Mouse (Mus musculus) C2C12 (cell line): ENCODE measurements around the gene Tada3. TPM values are rescaled to one million over a fixed set of nuclear protein-coding genes. Genes with fewer than 3 reads are reported as not detected.

Source experiments
- H3K27me3 ChIP-seq: one replicate; pipeline ENCODE4 v1.6.1; 2011; ENCODE audit not compliant: control insufficient read depth, insufficient read depth, insufficient read length
- H3K36me3 ChIP-seq: one replicate; pipeline ENCODE4 v1.6.1; 2011; ENCODE audit not compliant: control insufficient read depth, insufficient read depth
- H3K4me3 ChIP-seq: one replicate; pipeline ENCODE4 v1.5.1; 2011; ENCODE audit warnings: mild to moderate bottlenecking, control low read depth; ENCODE audit not compliant: poor library complexity, insufficient read depth, severe bottlenecking
- H3K79me2 ChIP-seq: one replicate; pipeline ENCODE4 v1.6.1; 2011; ENCODE audit not compliant: control insufficient read depth, insufficient read depth
- H3K79me3 ChIP-seq: one replicate; pipeline ENCODE4 v1.6.1; 2011; ENCODE audit warnings: low read depth, control low read depth
- H3ac ChIP-seq: one replicate; pipeline ENCODE3; 2011; ENCODE audit warnings: low read depth; ENCODE audit not compliant: control insufficient read depth, insufficient read length
- CEBPB ChIP-seq: IDR thresholded peaks from one replicate; pipeline ENCODE4 v1.6.1; 2011; ENCODE audit warnings: low read depth, mild to moderate bottlenecking, control low read depth, moderate library complexity
- CTCF ChIP-seq: IDR thresholded peaks from one replicate; pipeline ENCODE4 v1.5.1; 2011; ENCODE audit not compliant: control insufficient read depth, insufficient read depth, insufficient read length
- FOSL1 ChIP-seq: IDR thresholded peaks from one replicate; pipeline ENCODE4 v1.8.0; 2011; ENCODE audit warnings: mild to moderate bottlenecking, low read length; ENCODE audit not compliant: poor library complexity, insufficient read depth, severe bottlenecking
- MAX ChIP-seq: IDR thresholded peaks from one replicate; pipeline ENCODE4 v1.6.1; 2011; ENCODE audit warnings: mild to moderate bottlenecking, control low read depth
- MYOD1 ChIP-seq: IDR thresholded peaks from one replicate; pipeline ENCODE4 v1.6.1; 2011; ENCODE audit warnings: low read depth; ENCODE audit not compliant: control insufficient read depth, insufficient read length
- MYOG ChIP-seq: IDR thresholded peaks from one replicate; pipeline ENCODE4 v1.6.1; 2011; ENCODE audit not compliant: control insufficient read depth, insufficient read length; ENCODE audit errors: extremely low read depth
- USF1 ChIP-seq: IDR thresholded peaks from one replicate; pipeline ENCODE4 v1.6.1; 2011; ENCODE audit warnings: low read depth, mild to moderate bottlenecking, control low read depth, moderate library complexity
- polyA plus RNA-seq: library from polyadenylated mRNA; unstranded; fragments of >200 nt; fragmentation: generic; extraction: Trizol; gene quantifications from one replicate; pipeline ENCODE4 v1.2.1, GENCODE M21; 2012; ENCODE audit warnings: missing spikeins

Tada3 gene
- polyA plus RNA-seq, 1 experiment = 31.7 TPM

DNA sequence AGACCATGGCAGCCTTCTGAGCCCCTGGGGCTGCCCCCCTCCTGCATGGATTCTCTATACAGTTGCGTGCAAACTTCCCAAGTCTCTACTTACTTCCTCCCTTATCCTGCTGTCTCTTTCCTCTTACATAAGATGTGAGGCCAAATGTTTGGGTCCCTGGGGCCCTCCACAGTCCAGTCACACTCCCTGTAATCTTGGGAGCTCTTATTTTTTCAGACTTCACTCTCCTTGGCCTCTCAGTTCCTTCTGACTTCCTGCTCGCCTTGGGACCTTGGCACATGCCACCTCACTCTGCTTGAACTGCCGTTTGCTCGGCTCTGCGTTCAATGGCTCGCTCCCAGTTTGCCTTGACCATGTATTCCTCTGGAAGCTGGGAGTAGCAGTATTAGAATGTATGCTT, 16.3 kb upstream of the Tada3 start:
- no peaks in the 10 kb centered on the region for H3K79me3 ChIP-seq
- TF ChIP-seq CEBPB (no peak), MAX (no peak), MYOD1 (no peak), CTCF (no peak), FOSL1 (no peak), USF1 (no peak)
- no peak overlapping the region for H3K4me3 ChIP-seq

DNA sequence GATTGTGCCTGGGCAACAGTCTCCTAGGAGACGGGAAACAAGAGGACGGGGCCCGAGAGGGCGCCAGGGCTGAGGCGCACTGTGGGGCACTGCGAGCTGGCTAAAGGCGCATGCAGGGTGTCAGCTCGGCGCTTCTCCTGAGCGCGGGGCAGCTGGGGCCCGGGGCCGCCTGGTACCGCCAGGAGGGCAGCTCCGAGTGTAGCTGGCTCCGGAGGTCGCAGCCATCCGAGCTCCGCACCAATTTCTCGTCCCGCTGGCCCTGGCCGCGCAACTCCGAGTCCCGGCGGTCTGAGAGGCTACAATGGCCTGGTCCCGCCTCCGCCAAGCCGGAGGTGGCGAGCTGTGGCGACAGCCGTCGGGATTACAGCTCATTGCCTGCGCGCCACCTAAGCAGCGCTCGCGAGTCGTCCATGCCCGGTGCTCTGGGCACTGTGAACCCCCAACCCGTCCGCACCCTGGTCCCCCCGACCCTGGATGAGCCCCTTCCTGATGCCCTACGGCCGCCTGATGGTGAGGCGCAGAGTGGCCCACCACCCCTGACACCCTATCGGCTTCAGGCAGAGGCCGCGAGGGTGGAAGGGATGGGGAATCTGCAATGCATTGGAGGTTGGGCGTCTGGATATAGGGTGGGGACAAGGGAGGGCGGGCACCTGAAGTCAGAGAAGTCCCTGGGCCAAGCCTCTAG, 14.8 kb upstream of the Tada3 start:
- no peak overlapping the region for H3ac ChIP-seq
- H3K79me2 ChIP-seq = no peaks in the 10 kb centered on the region
- no peaks in the 10 kb centered on the region for H3K27me3 ChIP-seq
- TF ChIP-seq MYOG (no peak), MYOD1 (no peak), CTCF (no peak), MAX (no peak), CEBPB (no peak), FOSL1 (no peak)
- H3K79me3 ChIP-seq = no peaks in the 10 kb centered on the region
- no peak overlapping the region for H3K4me3 ChIP-seq
- peaks cover 49% of the 10 kb centered on the region for H3K36me3 ChIP-seq

More for the DNA sequence above, 16.3 kb upstream of the Tada3 start:
- peaks cover 35% of the 10 kb centered on the region for H3K36me3 ChIP-seq
- H3K27me3 ChIP-seq = no peaks in the 10 kb centered on the region
- no peaks in the 10 kb centered on the region for H3K79me2 ChIP-seq
- H3ac ChIP-seq = no peak overlapping the region

DNA sequence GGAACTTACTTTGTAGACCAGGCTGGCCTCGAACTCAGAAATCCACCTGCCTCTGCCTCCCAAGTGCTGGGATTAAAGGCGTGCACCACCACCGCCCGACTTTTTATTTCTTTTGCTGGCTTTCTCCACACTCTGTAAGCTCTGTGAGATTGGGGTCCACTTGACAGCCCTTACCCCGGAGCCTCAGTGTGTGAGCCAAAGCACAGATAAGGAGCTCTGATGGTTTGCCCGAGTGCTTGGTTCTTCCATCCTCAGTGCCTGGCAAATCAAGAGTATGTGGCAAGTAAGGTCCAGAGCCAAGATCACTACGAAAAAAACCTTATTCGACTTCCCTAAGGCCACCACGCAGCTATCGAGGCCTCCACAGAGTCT, 14.3 kb upstream of the Tada3 start:
- H3K79me3 ChIP-seq = no peaks in the 10 kb centered on the region
- no peak for TF ChIP-seq MYOD1
- TF ChIP-seq MYOG = no peak
- TF ChIP-seq FOSL1 = no peak
- TF ChIP-seq MAX = no peak
- no peak for TF ChIP-seq CTCF
- TF ChIP-seq CEBPB = no peak
- no peak for TF ChIP-seq USF1
- peaks cover 55% of the 10 kb centered on the region for H3K36me3 ChIP-seq
- H3K27me3 ChIP-seq = no peaks in the 10 kb centered on the region
- H3K79me2 ChIP-seq = no peaks in the 10 kb centered on the region
- H3ac ChIP-seq = no peak overlapping the region
- H3K4me3 ChIP-seq = no peak overlapping the region

DNA sequence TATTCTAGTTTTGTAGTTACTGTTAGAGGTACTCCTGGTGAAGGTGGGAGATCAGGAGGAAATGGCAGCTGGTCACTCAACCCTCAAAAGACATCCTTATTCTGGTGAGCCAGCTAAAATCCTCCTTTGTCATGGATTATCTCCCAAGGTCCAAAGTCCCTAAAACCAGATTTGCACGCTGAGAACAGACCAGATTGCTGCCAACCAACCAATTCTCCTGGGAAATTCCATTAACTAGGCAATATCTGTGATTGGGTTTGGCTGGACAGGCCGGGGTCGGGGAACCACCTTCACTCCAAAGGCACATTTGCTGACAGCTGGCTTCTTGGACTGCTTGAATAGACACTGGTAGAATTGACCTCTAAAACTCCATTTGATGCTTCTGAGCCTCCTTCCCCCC, 13.0 kb upstream of the Tada3 start:
- peaks cover 61% of the 10 kb centered on the region for H3K36me3 ChIP-seq

DNA sequence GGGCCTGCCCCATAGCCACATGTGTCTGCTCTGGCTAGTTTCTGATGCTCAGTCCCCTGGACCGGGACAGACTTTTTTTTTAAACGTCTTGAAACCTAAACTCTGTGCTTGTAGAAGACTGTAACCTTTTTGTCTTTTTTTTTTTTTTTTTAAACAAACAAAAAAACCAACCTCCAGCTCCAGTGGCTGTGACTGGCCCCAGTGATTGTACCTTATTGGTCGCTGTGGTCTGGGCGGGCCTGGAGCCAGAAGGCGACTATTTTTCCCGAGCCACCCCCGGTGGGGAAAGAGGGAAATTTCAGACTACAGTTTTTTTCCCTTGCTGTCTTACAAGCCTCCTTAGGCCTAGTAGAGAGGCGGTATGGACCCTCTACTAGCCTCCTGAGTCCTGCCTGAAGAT, 11.3 kb upstream of the Tada3 start, which contains the start of gene Ttll3:
Ttll3 (plus strand) TSS at position 301 of the 400 bp plus-strand sequence.
- Histone ChIP-seq H3K79me3 (peaks cover 5% of the 10 kb centered on the region), H3K36me3 (peaks cover 71% of the 10 kb centered on the region), H3ac (no peak within 1 kb of the TSS), H3K27me3 (no peaks in the 10 kb centered on the region), H3K4me3 (no peak within 1 kb of the TSS), H3K79me2 (no peaks in the 10 kb centered on the region)
- no peak for TF ChIP-seq USF1
- no peak for TF ChIP-seq CTCF
- no peak for TF ChIP-seq FOSL1
- no peak for TF ChIP-seq MYOD1
- TF ChIP-seq MAX = no peak
- no peak for TF ChIP-seq MYOG
- TF ChIP-seq CEBPB = no peak

More for the DNA sequence above, 13.0 kb upstream of the Tada3 start:
- no peak overlapping the region for H3K4me3 ChIP-seq
- H3ac ChIP-seq = no peak overlapping the region
- no peaks in the 10 kb centered on the region for H3K27me3 ChIP-seq
- H3K79me2 ChIP-seq = no peaks in the 10 kb centered on the region
- peaks cover 1% of the 10 kb centered on the region for H3K79me3 ChIP-seq
- TF ChIP-seq MYOG (no peak), USF1 (no peak), CTCF (no peak), FOSL1 (no peak)

DNA sequence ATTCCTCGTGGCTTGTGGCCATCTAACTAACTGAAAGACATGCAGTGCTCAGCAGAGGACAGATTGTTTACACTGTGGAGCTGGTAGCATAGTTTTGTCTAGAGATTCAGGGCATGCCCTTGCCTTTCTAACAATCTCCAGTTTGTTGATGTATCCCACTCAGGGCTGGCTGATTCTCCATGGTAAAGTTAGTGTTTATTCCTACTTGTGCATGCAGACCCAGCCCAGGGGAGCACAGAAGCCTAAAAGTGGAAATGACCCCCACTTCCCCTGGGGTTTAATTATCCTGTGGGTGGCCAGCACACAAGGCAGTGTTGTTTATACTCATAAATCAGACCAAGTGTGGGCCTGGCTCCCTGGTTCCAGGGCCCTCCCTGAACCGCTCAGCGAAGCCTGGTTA, 8.3 kb upstream of the Tada3 start:
- H3K79me3 ChIP-seq = peaks cover 16% of the 10 kb centered on the region
- no peak overlapping the region for H3ac ChIP-seq
- TF ChIP-seq USF1 = no peak
- no peak for TF ChIP-seq MAX
- TF ChIP-seq FOSL1 = no peak
- TF ChIP-seq MYOG = no peak
- TF ChIP-seq CTCF = no peak
- TF ChIP-seq MYOD1 = no peak
- H3K4me3 ChIP-seq = no peak overlapping the region
- H3K27me3 ChIP-seq = no peaks in the 10 kb centered on the region
- peaks cover 26% of the 10 kb centered on the region for H3K79me2 ChIP-seq
- peaks cover 100% of the 10 kb centered on the region for H3K36me3 ChIP-seq
